12 mouse cellular contexts compared by ENCODE assay signal in the genomic region with DNA sequence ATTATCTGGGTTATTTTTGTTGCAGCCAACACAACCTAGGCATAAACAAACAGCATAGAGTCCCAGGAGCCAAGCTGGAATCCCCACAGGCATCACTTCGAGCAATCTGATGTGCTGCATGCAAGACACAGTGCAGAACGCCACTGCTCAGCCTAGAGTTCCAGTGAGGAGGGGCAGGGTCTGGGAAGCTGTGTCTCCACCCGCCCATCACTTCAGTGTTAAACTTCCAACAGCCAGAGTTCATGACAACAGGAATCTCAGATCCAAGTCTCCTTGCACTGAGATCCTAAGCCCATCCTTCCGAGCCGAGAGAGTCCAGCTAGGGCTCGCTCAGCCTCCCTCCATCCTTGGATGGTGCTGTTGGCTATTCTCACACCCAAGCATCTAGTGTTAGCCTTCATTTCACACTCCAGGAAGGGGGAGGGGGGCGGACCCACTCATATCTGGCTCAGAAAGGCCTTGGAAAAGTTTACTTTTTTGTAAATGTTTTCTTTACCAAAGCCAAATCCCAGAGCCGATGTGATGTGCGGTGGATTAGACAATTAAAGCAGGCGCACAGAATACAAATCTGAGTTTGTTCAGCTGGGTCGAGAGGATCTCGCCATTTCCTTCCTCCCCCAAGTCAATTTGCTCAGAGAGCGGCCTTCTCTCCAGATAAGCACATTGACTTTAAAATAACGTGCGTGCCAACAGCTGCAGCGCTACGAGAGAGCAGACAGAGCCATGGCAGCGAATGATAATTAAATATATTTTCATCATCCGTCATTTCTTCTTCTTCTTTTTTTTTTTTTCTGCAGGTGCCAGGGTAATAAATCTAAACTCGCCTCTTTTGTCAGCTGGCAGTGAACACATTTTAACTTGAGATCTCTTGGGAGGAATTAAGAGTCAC.
DNase-seq lines count a peak whose midpoint lies in the region; ATAC-seq and TF ChIP-seq lines count a peak whose summit lies in the region.
"Had no signal": no experiment of that assay in that cellular context is flagged by ENCODE, and none has a peak within 500 bp of the region (broad histone marks: within the 10 kb centered on the region; RNA-seq: fewer than 3 reads in every experiment).

No protein-coding gene starts in this region.

- no peak overlapping the region for H3K4me3 ChIP-seq in midbrain, embryonic 10.5 days
- H3K4me3 ChIP-seq in midbrain, postnatal 0 days (ENCODE audit: low read depth, low read length) = no peak overlapping the region
- H3K4me3 ChIP-seq in heart, postnatal 0 days (ENCODE audit: low read depth, low read length) = no peak overlapping the region
- H3K4me3 ChIP-seq: forebrain, embryonic 10.5 days; limb, embryonic 15.5 days had no signal

- H3K9ac ChIP-seq in midbrain, postnatal 0 days (replicated peaks; ENCODE audit: low read length, poor library complexity, severe bottlenecking) = no peak overlapping the region
- no peak overlapping the region for H3K9ac ChIP-seq in heart, postnatal 0 days (replicated peaks; ENCODE audit: low read depth, low read length)
- H3K9ac ChIP-seq: limb, embryonic 15.5 days had no signal

- H3K9me3 ChIP-seq in midbrain, embryonic 10.5 days (replicated peaks) = no peaks in the 10 kb centered on the region
- H3K9me3 ChIP-seq in midbrain, postnatal 0 days (ENCODE audit: low read length) = no peaks in the 10 kb centered on the region
- H3K9me3 ChIP-seq in heart, postnatal 0 days (replicated peaks; ENCODE audit: control insufficient read depth, low read length) = no peaks in the 10 kb centered on the region
- H3K9me3 ChIP-seq: forebrain, embryonic 10.5 days; limb, embryonic 15.5 days had no signal

- no peak for DNase-seq in midbrain, embryonic 10.5 days (ENCODE audit: low spot score)
- no peak for DNase-seq in midbrain, postnatal 0 days (ENCODE audit: low spot score)
- DNase-seq in heart, postnatal 0 days (ENCODE audit: low spot score) = peak; percentile 67
- DNase-seq in gastrocnemius, postnatal 4 days (ENCODE audit: low spot score in 2 of 2) = no peak
- no peak for DNase-seq in kidney, postnatal 36 days
- DNase-seq: cerebellum, adult 11-12 months; kidney, adult 11 months had no signal

- peaks cover 22% of the 10 kb centered on the region for H3K4me1 ChIP-seq in midbrain, embryonic 10.5 days
- peaks cover 17% of the 10 kb centered on the region for H3K4me1 ChIP-seq in midbrain, postnatal 0 days (ENCODE audit: insufficient read depth, low read length)
- H3K4me1 ChIP-seq in heart, postnatal 0 days (ENCODE audit: control insufficient read depth, insufficient read depth) = no peaks in the 10 kb centered on the region

- H3K4me2 ChIP-seq in midbrain, postnatal 0 days (ENCODE audit: low read depth, low read length, poor library complexity, severe bottlenecking) = no peak overlapping the region
- H3K4me2 ChIP-seq in heart, postnatal 0 days (ENCODE audit: low read depth, low read length) = no peak overlapping the region
- H3K4me2 ChIP-seq: limb, embryonic 15.5 days had no signal

- 0 out of 2 replicates have a peak overlapping the region, but pooled peaks have one; percentile 40 for H3K27ac ChIP-seq in midbrain, embryonic 10.5 days (replicated peaks)
- H3K27ac ChIP-seq in midbrain, postnatal 0 days (ENCODE audit: low read depth, low read length) = no peak overlapping the region
- H3K27ac ChIP-seq in heart, postnatal 0 days (ENCODE audit: low read depth) = no peak overlapping the region
- H3K27ac ChIP-seq: forebrain, embryonic 10.5 days; limb, embryonic 15.5 days had no signal

- ATAC-seq in midbrain, postnatal 0 days (ENCODE audit: low FRiP score) = no peak
- ATAC-seq in erythroid progenitor cell, adult 5-6 weeks (replicated peaks; ENCODE audit: low FRiP score, poor library complexity, severe bottlenecking) = peak; percentile 88
- ATAC-seq in heart, postnatal 0 days (ENCODE audit: insufficient read depth, low read depth) = peak; percentile 48
- peak; percentile 86 for ATAC-seq in megakaryocyte progenitor cell, adult 5-6 weeks (replicated peaks; ENCODE audit: poor library complexity)
- ATAC-seq: Patski had no signal

- H3K27me3 ChIP-seq in midbrain, embryonic 10.5 days (ENCODE audit: low read depth, poor library complexity, severe bottlenecking) = no peaks in the 10 kb centered on the region
- H3K27me3 ChIP-seq in midbrain, postnatal 0 days (ENCODE audit: insufficient read depth, low read length) = no peaks in the 10 kb centered on the region
- no peaks in the 10 kb centered on the region for H3K27me3 ChIP-seq in heart, postnatal 0 days (ENCODE audit: control insufficient read depth, insufficient read depth, low read length)
- H3K27me3 ChIP-seq: limb, embryonic 15.5 days had no signal

- TF ChIP-seq CTCF in midbrain, postnatal 0 days (IDR thresholded peaks at IDR 0.05) = no peak
- no peak for TF ChIP-seq CTCF in heart, postnatal 0 days (IDR thresholded peaks at IDR 0.05; ENCODE audit: low read depth)

- TF ChIP-seq EP300 in heart, postnatal 0 days (IDR thresholded peaks at IDR 0.05; ENCODE audit: low read depth) = no peak

- no peaks in the 10 kb centered on the region for H3K36me3 ChIP-seq in midbrain, embryonic 10.5 days
- H3K36me3 ChIP-seq in midbrain, postnatal 0 days (ENCODE audit: insufficient read depth, low read length) = no peaks in the 10 kb centered on the region
- no peaks in the 10 kb centered on the region for H3K36me3 ChIP-seq in heart, postnatal 0 days (replicated peaks; ENCODE audit: control insufficient read depth, insufficient read depth, low read length)
- H3K36me3 ChIP-seq: forebrain, embryonic 10.5 days; limb, embryonic 15.5 days had no signal

- 75% methylated on average over 20 of the region's 20 CpGs for WGBS in midbrain, embryonic 10.5 days
- 34% methylated on average over 20 of the region's 20 CpGs for WGBS in midbrain, postnatal 0 days
- 33% methylated on average over 20 of the region's 20 CpGs for WGBS in heart, postnatal 0 days
